Mouse (Mus musculus) kidney, adult 10 weeks (tissue): ENCODE data around the gene Psmg3. TPM values are rescaled to one million over a fixed set of nuclear protein-coding genes. Genes with fewer than 3 reads are reported as not detected.

Source experiments
- polyA plus RNA-seq: library from polyadenylated mRNA; stranded (reverse); fragments of 350-450 nt; fragmentation: Illumina TruSeq; extraction: RNeasy Lipid Tissue Mini Kit (QIAGEN cat#74804); gene quantifications from one replicate; pipeline ENCODE4 v1.2.3, GENCODE M21; 2014; ENCODE audit warnings: low read depth, low replicate concordance

Gene Psmg3
- not detected for polyA plus RNA-seq

DNA sequence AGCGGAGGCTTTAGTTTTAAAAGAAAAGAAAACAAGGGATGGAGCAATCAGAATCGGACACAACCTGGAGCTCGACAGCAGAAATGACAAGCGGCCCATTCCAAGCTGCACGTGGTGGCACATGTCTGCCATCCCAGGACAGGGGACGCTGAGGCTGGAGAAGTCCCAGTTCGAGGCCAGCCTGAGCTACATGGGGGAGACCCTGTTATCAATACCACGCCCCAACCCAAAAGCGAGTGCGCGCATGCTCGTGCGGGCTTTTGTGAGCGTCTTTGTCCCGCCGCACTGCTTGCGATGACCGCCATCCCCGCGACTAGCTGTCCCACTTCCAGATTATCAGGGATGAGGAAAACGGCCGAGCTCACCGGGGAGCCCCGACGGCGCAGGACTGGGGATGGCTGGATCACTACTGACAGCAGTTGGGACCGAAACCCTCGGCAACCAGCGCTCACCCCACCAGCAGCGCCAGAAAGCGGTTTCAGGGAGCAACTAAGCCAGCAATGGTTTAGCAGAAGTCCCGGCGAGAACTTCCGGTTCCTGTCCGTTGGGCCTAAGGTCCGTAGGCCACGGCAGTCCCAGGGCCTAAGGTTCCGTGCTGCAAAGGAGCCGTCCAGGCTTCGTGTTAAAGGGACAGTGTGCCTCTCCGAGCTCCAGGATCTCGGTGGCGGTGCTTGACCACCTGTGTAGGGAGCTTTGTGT lies at the start of gene Psmg3, which contains the start of gene Gm26938:
Psmg3 (minus strand) TSS at position 529 of the 699 bp plus-strand sequence.
Gm26938 (minus strand) TSS at position 51 of the 699 bp plus-strand sequence.

DNA sequence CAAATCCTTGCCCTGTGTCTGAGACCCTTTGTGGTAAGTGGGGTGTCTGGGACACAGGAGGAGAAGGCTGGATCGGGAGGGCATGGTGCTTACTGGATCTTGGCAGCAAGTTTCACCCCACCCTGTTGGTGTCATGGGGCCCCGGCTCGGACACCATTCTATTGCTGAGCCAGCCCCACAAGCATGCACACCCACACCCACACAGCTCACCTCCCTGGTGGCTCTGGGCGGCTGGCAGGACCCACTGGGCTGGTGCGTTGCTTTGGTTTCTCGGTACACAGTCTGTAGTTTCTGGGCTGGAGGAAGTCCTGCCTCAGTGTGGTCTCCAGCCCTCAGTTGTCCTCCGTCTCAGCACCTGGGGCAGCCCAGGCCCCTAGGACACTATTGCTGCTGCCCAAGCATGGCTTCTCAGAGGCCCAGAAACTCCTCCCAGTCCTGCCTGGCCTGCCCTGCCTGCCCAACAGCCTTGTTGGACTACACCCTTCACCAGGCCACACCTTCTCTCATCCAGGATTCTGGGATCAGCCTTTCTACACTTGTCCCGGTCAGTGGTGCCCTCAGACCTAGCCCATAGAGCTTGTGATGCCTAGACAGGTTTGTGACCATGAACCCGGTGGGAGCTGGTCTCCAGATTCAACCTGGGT lies 7.0 kb downstream of the Psmg3 start, which contains the start of gene Tmem184a:
Tmem184a (minus strand) TSS at position 380 of the 644 bp plus-strand sequence.

GRCm38 (mm10) chr5:139791227-139792158 lies 35.2 kb downstream of the Psmg3 start, which contains the start of gene Mafk:
Mafk (plus strand) TSS chr5:139791513.

GRCm38 (mm10) chr5:139775216-139775926 lies 51.3 kb downstream of the Psmg3 start, which contains the start of gene Ints1:
Ints1 (minus strand) TSS chr5:139775674.

Other genes starting within 250 kb of the Psmg3 start
- gene Micall2, start 90.5 kb downstream of the Psmg3 start, polyA plus RNA-seq, result 0.12 TPM
- gene Ints1, start 51.2 kb downstream of the Psmg3 start, polyA plus RNA-seq, result 0.85 TPM
- gene Mafk, start 35.4 kb downstream of the Psmg3 start, polyA plus RNA-seq, result 4.7 TPM
- 1.2 TPM for gene Tmem184a, start 7.0 kb downstream of the Psmg3 start, polyA plus RNA-seq
- not detected for gene Gm26938, start 478 bp downstream of the Psmg3 start, polyA plus RNA-seq
- 0.61 TPM for gene Elfn1, start 81.1 kb upstream of the Psmg3 start, polyA plus RNA-seq